ENCODE assay signal across 16 mouse cellular contexts in genomic region chr6:24543119-24543591, GRCm38 (mm10). TPM values are rescaled to one million over a fixed set of nuclear protein-coding genes. Genes with fewer than 3 reads are reported as not detected.
A peak's percentile ranks its signal among the peaks of the same experiment; 100 is the strongest.
DNase-seq lines count a peak whose midpoint lies in the region; ATAC-seq and TF ChIP-seq lines count a peak whose summit lies in the region.
"Had no signal": no experiment of that assay in that cellular context is flagged by ENCODE, and none has a peak within 500 bp of the region (broad histone marks: within the 10 kb centered on the region; RNA-seq: fewer than 3 reads in every experiment).

No protein-coding gene starts in this region.

- intact Hi-C loops in gastrocnemius, adult 2 months (cut with DNase I), result loop anchor here (1.0 kb wide), 1 partner anchor 8 kb away; no protein-coding TSS in a partner anchor
- intact Hi-C loops in gastrocnemius, postnatal 36 days (cut with DNase I), result no loop called here

- no peak overlapping the region for H3K4me2 ChIP-seq in kidney, postnatal 0 days (ENCODE audit: low read length)
- peak overlapping the region; percentile 21 for H3K4me2 ChIP-seq in heart, postnatal 0 days (ENCODE audit: low read depth, low read length)
- H3K4me2 ChIP-seq: embryonic facial prominence, embryonic 15.5 days; limb, embryonic 12.5 days had no signal

- no peaks in the 10 kb centered on the region for H3K36me3 ChIP-seq in kidney, postnatal 0 days (ENCODE audit: insufficient read depth, low read length)
- no peaks in the 10 kb centered on the region for H3K36me3 ChIP-seq in heart, postnatal 0 days (replicated peaks; ENCODE audit: control insufficient read depth, insufficient read depth, low read length)
- H3K36me3 ChIP-seq: embryonic facial prominence, embryonic 15.5 days; limb, embryonic 12.5 days had no signal

- ATAC-seq in kidney, postnatal 0 days (replicated peaks; ENCODE audit: low FRiP score, low read depth), result no peak
- peak; percentile 69 for ATAC-seq in heart, postnatal 0 days (ENCODE audit: insufficient read depth, low read depth)
- ATAC-seq: forebrain, embryonic 16.5 days; intestine, postnatal 0 days had no signal

- H3K4me3 ChIP-seq in gastrocnemius, adult 2 months, result peak overlapping the region; percentile 65
- H3K4me3 ChIP-seq in kidney, postnatal 0 days (replicated peaks; ENCODE audit: low read depth, low read length), result no peak overlapping the region
- no peak overlapping the region for H3K4me3 ChIP-seq in heart, postnatal 0 days (ENCODE audit: low read depth, low read length)
- H3K4me3 ChIP-seq: embryonic facial prominence, embryonic 15.5 days; limb, embryonic 12.5 days had no signal

- H3K27me3 ChIP-seq in kidney, postnatal 0 days (ENCODE audit: insufficient read depth, low read length), result no peaks in the 10 kb centered on the region
- H3K27me3 ChIP-seq in heart, postnatal 0 days (ENCODE audit: control insufficient read depth, insufficient read depth, low read length), result no peaks in the 10 kb centered on the region
- H3K27me3 ChIP-seq: embryonic facial prominence, embryonic 15.5 days; limb, embryonic 12.5 days had no signal

- peak overlapping the region; percentile 94 for H3K27ac ChIP-seq in gastrocnemius, adult 2 months
- H3K27ac ChIP-seq in kidney, postnatal 0 days, result 0 out of 2 replicates have a peak overlapping the region, but pooled peaks have one; percentile 13
- peak overlapping the region; percentile 73 for H3K27ac ChIP-seq in heart, postnatal 0 days (ENCODE audit: low read depth)
- H3K27ac ChIP-seq: embryonic facial prominence, embryonic 15.5 days; limb, embryonic 12.5 days had no signal

- H3K4me1 ChIP-seq in kidney, postnatal 0 days (replicated peaks; ENCODE audit: insufficient read depth, low read length), result no peaks in the 10 kb centered on the region
- H3K4me1 ChIP-seq in heart, postnatal 0 days (ENCODE audit: control insufficient read depth, insufficient read depth), result peaks cover 17% of the 10 kb centered on the region
- H3K4me1 ChIP-seq: embryonic facial prominence, embryonic 15.5 days; limb, embryonic 12.5 days had no signal

- no peaks in the 10 kb centered on the region for H3K9me3 ChIP-seq in kidney, postnatal 0 days (replicated peaks; ENCODE audit: low read length)
- H3K9me3 ChIP-seq in heart, postnatal 0 days (replicated peaks; ENCODE audit: control insufficient read depth, low read length), result no peaks in the 10 kb centered on the region
- H3K9me3 ChIP-seq: embryonic facial prominence, embryonic 15.5 days; limb, embryonic 12.5 days had no signal

- no peak for TF ChIP-seq CTCF in gastrocnemius, adult 2 months (IDR thresholded peaks at IDR 0.05)
- TF ChIP-seq CTCF in kidney, postnatal 0 days (IDR thresholded peaks at IDR 0.05; ENCODE audit: low read depth), result no peak
- TF ChIP-seq CTCF in heart, postnatal 0 days (IDR thresholded peaks at IDR 0.05; ENCODE audit: low read depth), result no peak

- DNase-seq in gastrocnemius, adult 2 months, result peak; percentile 50
- DNase-seq in gastrocnemius, postnatal 36 days, result no peak
- no peak for DNase-seq in kidney, postnatal 0 days (ENCODE audit: low spot score)
- no peak for DNase-seq in kidney, postnatal 14 days
- peak; percentile 56 to 58 for DNase-seq in cerebellum, postnatal 25 days
- peak; percentile 65 for DNase-seq in heart, postnatal 0 days (ENCODE audit: low spot score)
- no peak for DNase-seq in ovary, postnatal 10 days (ENCODE audit: low spot score)
- no peak for DNase-seq in adrenal gland, postnatal 4 days (ENCODE audit: low spot score in 2 of 2)
- DNase-seq: adrenal gland, postnatal 36 days; right cerebral cortex, postnatal 4 days had no signal

- 58% methylated on average over 6 of the region's 6 CpGs for WGBS in kidney, postnatal 0 days
- WGBS in heart, postnatal 0 days, result 19% methylated on average over 6 of the region's 6 CpGs

- no peak overlapping the region for H3K9ac ChIP-seq in kidney, postnatal 0 days (ENCODE audit: low read depth, low read length)
- no peak overlapping the region for H3K9ac ChIP-seq in heart, postnatal 0 days (replicated peaks; ENCODE audit: low read depth, low read length)
- H3K9ac ChIP-seq: embryonic facial prominence, embryonic 15.5 days; limb, embryonic 12.5 days had no signal

- TF ChIP-seq EP300 in heart, postnatal 0 days (IDR thresholded peaks at IDR 0.05; ENCODE audit: low read depth), result 0 out of 2 replicates have a peak, but pooled peaks have one; percentile 28

RNA-seq across cellular contexts. Expression of gene Asb15, which starts 15.2 kb away (rescaled TPM):
- 10 to 100 TPM; 34.9 to 54.5 TPM for total RNA-seq in gastrocnemius, adult 2 months (2021)
- total RNA-seq in gastrocnemius, postnatal 36 days (2021), result 10 to 100 TPM; 24.4 to 35.8 TPM
- polyA plus RNA-seq in kidney, postnatal 0 days (2015; fragmentation: Nextera tagmentation; extraction: Ambion mirVana), result 0.78 and 1.0 TPM in 2 replicates
- 1.5 and 3.4 TPM in 2 replicates for total RNA-seq in heart, postnatal 0 days (2014; rRNA removed; ENCODE audit: low replicate concordance)
- polyA plus RNA-seq in heart, postnatal 0 days (2015; fragmentation: Nextera tagmentation; extraction: Ambion mirVana), result 1.4 and 1.5 TPM in 2 replicates
- under 1 TPM in 1 of 2 experiments, not detected in 1; 0.28 TPM for total RNA-seq in adrenal gland, postnatal 4 days (2021)
- total RNA-seq: adrenal gland, postnatal 36 days; common myeloid progenitor, adult 5-6 weeks; granulocyte monocyte progenitor cell, adult 5-6 weeks had no signal
- polyA plus RNA-seq: embryonic facial prominence, embryonic 15.5 days; forebrain, embryonic 16.5 days; intestine, postnatal 0 days; limb, embryonic 12.5 days had no signal

RNA-seq across cellular contexts. Expression of gene Ndufa5, which starts 15.3 kb away (rescaled TPM):
- total RNA-seq in gastrocnemius, adult 2 months (2021), result 100 to 1,000 TPM; 579 to 752 TPM
- 100 to 1,000 TPM; 587 to 626 TPM for total RNA-seq in gastrocnemius, postnatal 36 days (2021)
- 557 and 637 TPM in 2 replicates for polyA plus RNA-seq in kidney, postnatal 0 days (2015; fragmentation: Nextera tagmentation; extraction: Ambion mirVana)
- 55.0 and 113 TPM in 2 replicates for total RNA-seq in heart, postnatal 0 days (2014; rRNA removed; ENCODE audit: low replicate concordance)
- polyA plus RNA-seq in heart, postnatal 0 days (2015; fragmentation: Nextera tagmentation; extraction: Ambion mirVana), result 1,697 and 1,774 TPM in 2 replicates
- total RNA-seq in adrenal gland, postnatal 4 days (2021), result 100 to 1,000 TPM; 226 to 253 TPM

RNA-seq across cellular contexts. Expression of gene Iqub, which starts 28.3 kb away (rescaled TPM):
- total RNA-seq in gastrocnemius, adult 2 months (2021), result under 1 TPM; 0.15 to 0.22 TPM
- under 1 TPM; 0.08 to 0.10 TPM for total RNA-seq in gastrocnemius, postnatal 36 days (2021)
- polyA plus RNA-seq in kidney, postnatal 0 days (2015; fragmentation: Nextera tagmentation; extraction: Ambion mirVana), result 0.03 and 0.06 TPM in 2 replicates
- total RNA-seq in heart, postnatal 0 days (2014; rRNA removed; ENCODE audit: low replicate concordance), result 0.15 TPM in 1 of 2 replicates, not detected in the other
- 0.16 and 0.23 TPM in 2 replicates for polyA plus RNA-seq in heart, postnatal 0 days (2015; fragmentation: Nextera tagmentation; extraction: Ambion mirVana)
- under 1 TPM; 0.34 to 0.51 TPM for total RNA-seq in adrenal gland, postnatal 4 days (2021)
- total RNA-seq: common myeloid progenitor, adult 5-6 weeks; granulocyte monocyte progenitor cell, adult 5-6 weeks had no signal

RNA-seq across cellular contexts. Expression of gene Lmod2, which starts 54.4 kb away (rescaled TPM):
- total RNA-seq in gastrocnemius, adult 2 months (2021), result 100 to 1,000 TPM; 105 to 286 TPM
- total RNA-seq in gastrocnemius, postnatal 36 days (2021), result 100 to 1,000 TPM; 206 to 260 TPM
- not detected in 2 replicates for polyA plus RNA-seq in kidney, postnatal 0 days (2015; fragmentation: Nextera tagmentation; extraction: Ambion mirVana)
- 51.9 and 68.1 TPM in 2 replicates for total RNA-seq in heart, postnatal 0 days (2014; rRNA removed; ENCODE audit: low replicate concordance)
- 62.2 and 70.3 TPM in 2 replicates for polyA plus RNA-seq in heart, postnatal 0 days (2015; fragmentation: Nextera tagmentation; extraction: Ambion mirVana)
- 1 to 10 TPM; 1.8 to 8.0 TPM for total RNA-seq in adrenal gland, postnatal 4 days (2021)
- total RNA-seq: common myeloid progenitor, adult 5-6 weeks; granulocyte monocyte progenitor cell, adult 5-6 weeks had no signal
- polyA plus RNA-seq: forebrain, embryonic 16.5 days; intestine, postnatal 0 days; limb, embryonic 12.5 days had no signal

Comparison
In these comparisons a context has a peak if more than half of its experiments do, and no peak if none do; other contexts are left out.
1. DNase-seq: peak in gastrocnemius, adult 2 months (single experiment), cerebellum, postnatal 25 days (2 of 2) and heart, postnatal 0 days (single experiment); none in gastrocnemius, postnatal 36 days (0 of 2), kidney, postnatal 0 days (single experiment), kidney, postnatal 14 days (single experiment), ovary, postnatal 10 days (single experiment) and adrenal gland, postnatal 4 days (0 of 2).
2. H3K27ac ChIP-seq: peak in every context shown above with its lines; median percentile 94 in gastrocnemius, adult 2 months; 73 in heart, postnatal 0 days; 13 in kidney, postnatal 0 days.